Mouse (Mus musculus) heart, embryonic 11.5 days (tissue): ENCODE results near the gene Taok2. TPM values are rescaled to one million over a fixed set of nuclear protein-coding genes. Genes with fewer than 3 reads are reported as not detected.
A peak's percentile ranks its signal among the peaks of the same experiment; 100 is the strongest.

Experiments
- ATAC-seq: fragments of 200-750 bp; cut with Nextera tagmentation; replicated peaks from 2 replicates; pipeline ENCODE4 v1.8.0; 2017; ENCODE audit warnings: moderate library complexity; ENCODE audit not compliant: insufficient number of reproducible peaks, low FRiP score, low TSS enrichment
- H3K27ac ChIP-seq: fragments of 300-500 bp; sonication (generic); 2 replicates; pipeline ENCODE4 v1.5.1; 2014; ENCODE audit warnings: mild to moderate bottlenecking, low read depth, low read length
- H3K27me3 ChIP-seq: fragments of 300-500 bp; sonication (generic); 2 replicates; pipeline ENCODE4 v1.6.1; 2014; ENCODE audit warnings: mild to moderate bottlenecking, low read length, mixed read lengths; ENCODE audit not compliant: control insufficient read depth, insufficient read depth
- H3K36me3 ChIP-seq: fragments of 300-500 bp; sonication (generic); 2 replicates; pipeline ENCODE4 v1.6.1; 2014; ENCODE audit warnings: mild to moderate bottlenecking, low read length, moderate library complexity, mixed read lengths; ENCODE audit not compliant: control insufficient read depth, insufficient read depth
- H3K4me1 ChIP-seq: fragments of 300-500 bp; sonication (generic); 2 replicates; pipeline ENCODE4 v1.6.1; 2014; ENCODE audit warnings: low read length; ENCODE audit not compliant: control insufficient read depth, insufficient read depth
- H3K4me2 ChIP-seq: fragments of 300-500 bp; sonication (generic); 2 replicates; pipeline ENCODE4 v1.6.1; 2014; ENCODE audit warnings: mild to moderate bottlenecking, moderate library complexity
- H3K4me3 ChIP-seq: fragments of 300-500 bp; sonication (generic); 2 replicates; pipeline ENCODE4 v1.5.1; 2014; ENCODE audit warnings: low read depth, low read length
- H3K9ac ChIP-seq: fragments of 300-500 bp; sonication (generic); 2 replicates; pipeline ENCODE4 v1.6.1; 2014; ENCODE audit warnings: mild to moderate bottlenecking, low read depth, low read length, moderate library complexity
- H3K9me3 ChIP-seq: fragments of 300-500 bp; sonication (generic); replicated peaks from 2 replicates; pipeline ENCODE4 v1.6.1; 2016; ENCODE audit warnings: low read length; ENCODE audit not compliant: control insufficient read depth
- WGBS: fragments of 180-500 bp; shearing (Covaris S2); extraction: QIAGEN DNeasy Blood & Tissue Kit; methylation state at CpG from one replicate; pipeline ENCODE4 v1.1.7; 2014; ENCODE audit not compliant: insufficient replicate concordance; 5-methylcytosine and 5-hydroxymethylcytosine counted together
- polyA plus RNA-seq: library from polyadenylated mRNA; unstranded; fragments of >200 nt; fragmentation: Nextera tagmentation; extraction: Ambion mirVana; gene quantifications from 2 replicates; pipeline ENCODE4 v1.2.1, GENCODE M21; 2014

Taok2 gene
- polyA plus RNA-seq: 19.4 and 25.9 TPM in 2 replicates

GRCm38 (mm10) chr7:126884286-126885164 lies at the start of gene Taok2:
Gene Taok2, minus strand, starts transcription at chr7:126884703.
- Histone ChIP-seq H3K27ac (peak within 1 kb of the TSS; percentile 95), H3K4me1 (peaks cover 22% of the 10 kb centered on the region), H3K4me2 (peak within 1 kb of the TSS; percentile 96), H3K4me3 (peak within 1 kb of the TSS; percentile 86), H3K9me3 (no peaks in the 10 kb centered on the region), H3K9ac (peak within 1 kb of the TSS; percentile 92), H3K36me3 (peaks cover 12% of the 10 kb centered on the region; the same call in 1 of the 2 replicates), H3K27me3 (no peaks in the 10 kb centered on the region)
- ATAC-seq: peak; percentile 94
- WGBS: under 1% methylated on average over 56 of the region's 56 CpGs

- H3K27me3 ChIP-seq: no peaks in the 10 kb centered on the region
- 82% methylated on average over 2 of the region's 2 CpGs for WGBS
- H3K4me1 ChIP-seq: peaks cover 4% of the 10 kb centered on the region; the same call in 1 of the 2 replicates
- H3K27ac ChIP-seq: no peak overlapping the region
- H3K4me3 ChIP-seq: no peak overlapping the region
- no peaks in the 10 kb centered on the region for H3K9me3 ChIP-seq
- no peak for ATAC-seq
- no peak overlapping the region for H3K9ac ChIP-seq
- H3K36me3 ChIP-seq: 0 out of 2 replicates have a peak, but pooled peaks cover 6% of the 10 kb centered on the region
- no peak overlapping the region for H3K4me2 ChIP-seq
Measured at GRCm38 (mm10) chr7:126932652-126933051, 48.1 kb upstream of the Taok2 start.

GRCm38 (mm10) chr7:126929046-126929445 lies 44.5 kb upstream of the Taok2 start:
- H3K4me3 ChIP-seq: peak overlapping the region; percentile 85
- WGBS: 1% methylated on average over 27 of the region's 27 CpGs

GRCm38 (mm10) chr7:126928384-126929037 lies 44.0 kb upstream of the Taok2 start, which contains the start of gene Kctd13:
Gene Kctd13, plus strand, starts transcription at chr7:126928879.
- no peaks in the 10 kb centered on the region for H3K27me3 ChIP-seq
- H3K36me3 ChIP-seq: no peaks in the 10 kb centered on the region
- peak; percentile 93 for ATAC-seq
- H3K9me3 ChIP-seq: no peaks in the 10 kb centered on the region
- WGBS: 3% methylated on average over 56 of the region's 56 CpGs
- H3K4me3 ChIP-seq: peak within 1 kb of the TSS; percentile 85
- peak within 1 kb of the TSS; percentile 90 for H3K9ac ChIP-seq
- H3K4me2 ChIP-seq: peak within 1 kb of the TSS; percentile 98
- peak within 1 kb of the TSS; percentile 80 for H3K27ac ChIP-seq
- H3K4me1 ChIP-seq: peaks cover 4% of the 10 kb centered on the region; the same call in 1 of the 2 replicates

More at GRCm38 (mm10) chr7:126929046-126929445, 44.5 kb upstream of the Taok2 start:
- Histone ChIP-seq H3K4me2 (peak overlapping the region; percentile 98), H3K9me3 (no peaks in the 10 kb centered on the region), H3K9ac (peak overlapping the region; percentile 90), H3K27ac (peak overlapping the region; percentile 80), H3K36me3 (no peaks in the 10 kb centered on the region), H3K27me3 (no peaks in the 10 kb centered on the region), H3K4me1 (peaks cover 4% of the 10 kb centered on the region; the same call in 1 of the 2 replicates)
- ATAC-seq: peak; percentile 31

GRCm38 (mm10) chr7:126926299-126926698 lies 41.8 kb upstream of the Taok2 start:
- Histone ChIP-seq H3K27ac (no peak overlapping the region), H3K36me3 (no peaks in the 10 kb centered on the region), H3K4me1 (peaks cover 4% of the 10 kb centered on the region; the same call in 1 of the 2 replicates), H3K27me3 (no peaks in the 10 kb centered on the region), H3K4me2 (no peak overlapping the region), H3K9ac (no peak overlapping the region), H3K9me3 (no peaks in the 10 kb centered on the region), H3K4me3 (no peak overlapping the region)
- ATAC-seq: no peak
- 28% methylated on average over 3 of the region's 3 CpGs for WGBS

GRCm38 (mm10) chr7:126923999-126924398 lies 39.5 kb upstream of the Taok2 start:
- no peak overlapping the region for H3K4me2 ChIP-seq

GRCm38 (mm10) chr7:126922624-126923060 lies 38.1 kb upstream of the Taok2 start, which contains the start of gene Tmem219:
Gene Tmem219, minus strand, starts transcription at chr7:126922917.
- Histone ChIP-seq H3K4me1 (no peaks in the 10 kb centered on the region), H3K4me3 (no peak within 1 kb of the TSS), H3K27ac (no peak within 1 kb of the TSS), H3K36me3 (no peaks in the 10 kb centered on the region), H3K9ac (no peak within 1 kb of the TSS; the same call in 1 of the 2 replicates), H3K4me2 (no peak within 1 kb of the TSS), H3K27me3 (no peaks in the 10 kb centered on the region), H3K9me3 (no peaks in the 10 kb centered on the region)
- ATAC-seq: no peak
- 56% methylated on average over 5 of the region's 5 CpGs for WGBS

More at GRCm38 (mm10) chr7:126923999-126924398, 39.5 kb upstream of the Taok2 start:
- Histone ChIP-seq H3K27ac (no peak overlapping the region), H3K9ac (no peak overlapping the region), H3K4me1 (no peaks in the 10 kb centered on the region), H3K36me3 (no peaks in the 10 kb centered on the region), H3K4me3 (no peak overlapping the region), H3K9me3 (no peaks in the 10 kb centered on the region), H3K27me3 (no peaks in the 10 kb centered on the region)
- WGBS: 55% methylated on average over 5 of the region's 5 CpGs
- ATAC-seq: no peak

- Histone ChIP-seq H3K27ac (no peak overlapping the region), H3K4me2 (no peak overlapping the region), H3K36me3 (no peaks in the 10 kb centered on the region), H3K4me1 (no peaks in the 10 kb centered on the region), H3K4me3 (no peak overlapping the region), H3K9me3 (no peaks in the 10 kb centered on the region), H3K9ac (no peak overlapping the region), H3K27me3 (no peaks in the 10 kb centered on the region)
- WGBS: 68% methylated on average over 2 of the region's 2 CpGs
- ATAC-seq: no peak
Measured at GRCm38 (mm10) chr7:126921563-126921962, 37.1 kb upstream of the Taok2 start.
